Mouse (Mus musculus) olfactory bulb, adult 2 months (tissue): ENCODE results near the gene Zfp511.

Experiments used
- CTCF ChIP-seq: fragments of 200-500 bp; IDR thresholded peaks from 2 replicates; pipeline ENCODE4 v1.5.1; 2012; ENCODE audit warnings: low read depth, mild to moderate bottlenecking, low read length, moderate library complexity; ENCODE audit not compliant: insufficient read depth
- POLR2A ChIP-seq: fragments of 200-500 bp; IDR thresholded peaks from 2 replicates; pipeline ENCODE4 v1.6.1; 2012; ENCODE audit warnings: mild to moderate bottlenecking, low read depth, low read length, moderate library complexity; ENCODE audit not compliant: insufficient read depth

- TF ChIP-seq CTCF (no peak), POLR2A (no peak)
These were observed 11.7 kb downstream of the Zfp511 start for GRCm38 (mm10) chr7:140047811-140048311.
